Mouse (Mus musculus): ENCODE measurements around the gene Khdc1a. TPM values are rescaled to one million over a fixed set of nuclear protein-coding genes. Genes with fewer than 3 reads are reported as not detected.
"Not testable (repeated sequence)": the region's sequence is repeated elsewhere in the genome, so short reads cannot be mapped to it uniquely, and the experiment has no call there.

Gene Khdc1a
- polyA plus RNA-seq (2015; fragmentation: Nextera tagmentation; extraction: Ambion mirVana), result not detected in 2 replicates

DNA sequence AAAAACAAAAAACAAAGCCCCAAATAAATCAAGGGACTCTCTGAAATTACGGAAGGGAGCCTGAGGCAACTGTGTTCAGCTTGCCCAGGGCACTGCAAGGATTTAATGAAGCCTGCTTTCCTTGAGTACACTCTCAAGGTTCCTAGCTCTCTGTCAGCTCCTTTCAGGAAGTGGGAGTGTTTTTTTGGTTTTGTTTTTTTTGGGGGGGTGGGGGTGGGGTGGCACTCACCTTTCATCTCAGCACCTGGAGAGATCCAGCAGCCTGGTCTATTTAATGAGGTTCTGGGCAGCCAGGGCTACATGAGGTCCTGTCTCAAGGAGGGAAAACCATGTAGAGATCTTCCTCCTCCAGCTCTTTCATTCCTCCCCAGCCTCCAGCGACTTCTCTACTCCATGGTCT is at the start of gene Khdc1a:
Gene Khdc1a, plus strand, starts transcription at position 301 of the 400 bp plus-strand sequence.
- no peak within 1 kb of the TSS for H3K9ac ChIP-seq
- H3K27me3 ChIP-seq, result no peaks in the 10 kb centered on the region
- no peak for ATAC-seq (ENCODE audit: low FRiP score, low read depth)
- H3K27ac ChIP-seq (replicated peaks), result no peak within 1 kb of the TSS
- H3K36me3 ChIP-seq, result no peaks in the 10 kb centered on the region
- 89% methylated on average over 2 of the region's 2 CpGs for WGBS
- no peaks in the 10 kb centered on the region for H3K4me1 ChIP-seq (replicated peaks)
- no peak within 1 kb of the TSS for H3K4me3 ChIP-seq
- no peaks in the 10 kb centered on the region for H3K9me3 ChIP-seq
- H3K4me2 ChIP-seq, result no peak within 1 kb of the TSS

DNA sequence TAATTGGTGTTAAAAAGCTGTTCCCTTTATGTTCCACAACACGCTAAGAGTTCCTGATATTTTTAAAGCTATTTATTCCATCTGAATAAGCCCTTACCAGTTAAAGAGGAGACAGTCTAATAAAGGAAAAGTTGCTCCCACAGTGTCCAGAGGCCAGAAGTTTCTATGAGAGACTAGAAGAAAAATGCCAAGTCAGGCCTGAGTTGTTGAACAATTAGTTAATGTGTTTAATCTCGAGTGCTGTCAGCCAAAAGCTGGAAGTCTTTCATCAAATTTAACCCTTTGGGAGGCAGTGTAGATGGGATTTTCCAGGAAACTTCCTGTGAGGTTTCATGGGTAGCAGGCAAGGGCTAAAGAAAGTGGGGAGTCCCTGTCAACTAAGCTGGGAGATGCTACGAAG is 49.6 kb upstream of the Khdc1a start:
- Histone ChIP-seq H3K4me2 (no peak overlapping the region), H3K4me1 (replicated peaks) (no peaks in the 10 kb centered on the region), H3K27ac (replicated peaks) (no peak overlapping the region), H3K9me3 (no peaks in the 10 kb centered on the region), H3K9ac (no peak overlapping the region), H3K27me3 (no peaks in the 10 kb centered on the region), H3K36me3 (no peaks in the 10 kb centered on the region), H3K4me3 (no peak overlapping the region)
- ATAC-seq (ENCODE audit: low FRiP score, low read depth), result no peak
- 54% methylated on average over 3 of the region's 3 CpGs for WGBS

DNA sequence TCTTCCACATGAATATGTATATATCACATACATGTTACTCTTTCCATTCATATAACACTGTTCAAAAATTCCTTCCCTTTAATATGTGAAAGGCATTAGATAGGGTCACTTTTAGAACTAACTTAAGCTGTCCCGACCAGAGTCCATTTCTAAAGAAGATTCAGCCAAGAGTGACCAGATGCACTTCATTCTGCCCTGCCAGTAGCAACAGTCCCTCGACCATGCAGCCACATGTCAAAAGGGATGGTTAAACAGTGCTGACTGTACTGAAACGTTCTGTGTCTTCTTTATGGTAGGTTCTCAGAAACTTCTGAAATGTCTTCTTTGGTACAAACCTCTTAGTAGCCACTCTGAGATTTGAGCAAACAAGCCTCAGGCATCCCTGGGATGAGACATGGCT is 47.8 kb upstream of the Khdc1a start:
- no peaks in the 10 kb centered on the region for H3K36me3 ChIP-seq
- ATAC-seq (ENCODE audit: low FRiP score, low read depth), result no peak
- H3K4me1 ChIP-seq (replicated peaks), result no peaks in the 10 kb centered on the region
- H3K27me3 ChIP-seq, result no peaks in the 10 kb centered on the region
- WGBS, result 85% methylated on average over 3 of the region's 3 CpGs
- no peak overlapping the region for H3K4me2 ChIP-seq
- no peaks in the 10 kb centered on the region for H3K9me3 ChIP-seq
- no peak overlapping the region for H3K9ac ChIP-seq
- no peak overlapping the region for H3K4me3 ChIP-seq
- H3K27ac ChIP-seq (replicated peaks), result no peak overlapping the region

DNA sequence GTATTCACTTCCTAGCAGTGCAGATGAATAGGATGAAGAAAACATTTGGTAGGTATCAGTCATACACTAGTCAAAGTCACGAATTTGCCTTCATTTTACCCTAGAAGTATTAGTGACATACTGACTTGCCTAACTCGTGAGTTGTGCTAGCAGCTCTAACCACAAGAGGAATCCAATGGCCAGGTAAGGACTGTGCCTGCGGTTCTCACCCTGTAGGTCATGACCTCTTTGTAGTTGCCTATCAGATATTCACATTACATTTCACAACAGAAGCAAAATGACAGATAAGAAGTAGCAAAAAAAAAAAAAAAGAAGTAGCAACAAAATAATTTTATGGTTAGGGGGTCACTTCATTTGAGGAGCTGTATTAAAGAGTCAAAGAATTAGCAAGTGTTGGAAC is 45.3 kb upstream of the Khdc1a start:
- no peak overlapping the region for H3K27ac ChIP-seq (replicated peaks)
- 84% methylated on average over 3 of the region's 3 CpGs for WGBS
- H3K36me3 ChIP-seq, result no peaks in the 10 kb centered on the region
- no peaks in the 10 kb centered on the region for H3K9me3 ChIP-seq
- H3K4me1 ChIP-seq (replicated peaks), result no peaks in the 10 kb centered on the region
- no peaks in the 10 kb centered on the region for H3K27me3 ChIP-seq
- no peak overlapping the region for H3K4me3 ChIP-seq
- no peak overlapping the region for H3K4me2 ChIP-seq
- no peak overlapping the region for H3K9ac ChIP-seq
- ATAC-seq (ENCODE audit: low FRiP score, low read depth), result no peak

DNA sequence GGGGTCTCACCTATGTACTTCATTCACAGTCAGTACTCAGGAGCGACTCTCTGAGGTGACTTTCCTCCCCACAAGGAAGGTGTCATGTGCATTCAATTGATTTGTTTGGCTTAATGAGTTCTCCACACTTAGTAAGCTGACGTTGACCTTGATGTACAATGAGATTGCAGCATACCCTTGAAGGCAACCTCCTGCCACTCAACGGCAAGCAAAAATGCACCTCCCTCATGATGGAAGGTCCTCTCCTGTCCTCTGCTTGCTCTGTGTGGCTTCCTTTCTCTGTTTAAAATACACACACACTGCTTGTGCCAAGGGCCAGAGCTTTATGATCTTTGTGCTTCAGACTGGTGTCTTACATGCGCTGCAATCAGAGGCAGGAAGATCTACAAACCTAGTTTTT is 44.8 kb upstream of the Khdc1a start:
- Histone ChIP-seq H3K9me3 (no peaks in the 10 kb centered on the region), H3K9ac (no peak overlapping the region), H3K4me1 (replicated peaks) (no peaks in the 10 kb centered on the region), H3K27ac (replicated peaks) (no peak overlapping the region), H3K36me3 (no peaks in the 10 kb centered on the region), H3K4me2 (no peak overlapping the region), H3K4me3 (no peak overlapping the region), H3K27me3 (no peaks in the 10 kb centered on the region)
- 90% methylated on average over 4 of the region's 4 CpGs for WGBS
- no peak for ATAC-seq (ENCODE audit: low FRiP score, low read depth)

DNA sequence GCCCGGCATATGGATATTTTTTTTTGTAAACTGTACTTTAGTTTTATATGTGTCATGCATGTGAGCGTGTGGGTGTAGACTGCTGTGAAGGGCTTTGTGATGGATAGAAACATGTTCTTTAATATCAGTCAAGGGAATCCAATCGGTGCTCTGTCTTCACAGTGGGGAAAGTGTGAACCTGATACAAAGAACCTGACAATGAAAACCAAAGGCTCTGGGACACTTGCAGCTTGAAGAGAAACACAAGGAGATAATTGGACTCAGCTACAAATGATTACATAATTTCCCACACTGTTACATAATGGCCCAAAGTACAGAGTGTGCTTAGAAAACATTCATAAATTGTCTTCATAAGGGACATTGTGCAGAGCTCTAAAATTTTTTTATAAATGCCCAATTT is 44.0 kb upstream of the Khdc1a start:
- H3K36me3 ChIP-seq, result no peaks in the 10 kb centered on the region
- WGBS, result 90% methylated on average over 3 of the region's 3 CpGs
- no peak overlapping the region for H3K4me3 ChIP-seq
- ATAC-seq (ENCODE audit: low FRiP score, low read depth), result no peak
- no peak overlapping the region for H3K27ac ChIP-seq (replicated peaks)
- no peaks in the 10 kb centered on the region for H3K4me1 ChIP-seq (replicated peaks)
- H3K27me3 ChIP-seq, result no peaks in the 10 kb centered on the region
- no peak overlapping the region for H3K9ac ChIP-seq
- H3K9me3 ChIP-seq, result no peaks in the 10 kb centered on the region
- H3K4me2 ChIP-seq, result no peak overlapping the region

DNA sequence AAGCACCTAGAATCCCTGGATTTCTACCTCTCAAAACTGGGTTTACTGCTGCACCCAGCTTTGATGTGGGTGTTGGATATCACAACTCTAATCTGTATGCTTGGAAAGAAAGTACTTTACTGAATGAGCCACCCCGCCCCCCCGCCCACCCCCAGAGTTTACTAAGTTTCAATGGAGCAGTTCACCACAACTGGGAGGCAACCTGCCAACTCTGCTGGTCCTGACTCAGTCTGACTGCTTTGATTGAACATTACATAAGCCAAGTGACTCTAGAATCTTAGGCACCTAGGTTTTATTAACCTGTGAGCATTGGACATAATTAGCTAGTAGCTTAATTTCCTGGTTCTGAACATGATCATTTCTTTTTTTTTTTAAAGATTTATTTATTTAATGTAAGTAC is 35.1 kb upstream of the Khdc1a start:
- Histone ChIP-seq H3K4me1 (replicated peaks) (no peaks in the 10 kb centered on the region), H3K9me3 (no peaks in the 10 kb centered on the region), H3K4me3 (no peak overlapping the region), H3K4me2 (no peak overlapping the region), H3K27me3 (no peaks in the 10 kb centered on the region), H3K9ac (no peak overlapping the region), H3K36me3 (no peaks in the 10 kb centered on the region), H3K27ac (replicated peaks) (no peak overlapping the region)
- WGBS, result 98% methylated on average over 2 of the region's 2 CpGs
- no peak for ATAC-seq (ENCODE audit: low FRiP score, low read depth)

DNA sequence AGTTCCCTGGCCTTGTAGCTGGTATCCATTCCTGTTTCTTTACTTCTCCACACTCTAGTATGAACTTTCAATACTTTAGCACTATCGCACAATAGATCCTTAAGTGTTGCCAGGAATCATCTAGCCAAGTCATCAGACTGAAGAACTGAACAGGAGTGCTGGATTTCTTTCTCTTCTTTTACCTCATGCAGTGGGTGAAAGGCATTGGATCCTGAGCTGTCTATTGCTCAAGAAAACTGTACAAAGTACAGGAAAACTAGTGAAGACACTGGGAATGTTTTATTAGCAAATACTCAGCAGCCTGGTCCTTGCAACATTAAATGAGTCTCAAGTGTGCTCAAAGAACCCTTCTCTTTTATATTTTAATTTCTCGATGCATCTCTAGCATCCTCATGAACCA is 33.7 kb upstream of the Khdc1a start:
- Histone ChIP-seq H3K4me3 (no peak overlapping the region), H3K9me3 (no peaks in the 10 kb centered on the region), H3K27ac (replicated peaks) (no peak overlapping the region), H3K9ac (no peak overlapping the region), H3K4me2 (no peak overlapping the region), H3K4me1 (replicated peaks) (no peaks in the 10 kb centered on the region), H3K27me3 (no peaks in the 10 kb centered on the region), H3K36me3 (no peaks in the 10 kb centered on the region)
- 93% methylated on average over 2 of the region's 2 CpGs for WGBS
- no peak for ATAC-seq (ENCODE audit: low FRiP score, low read depth)

DNA sequence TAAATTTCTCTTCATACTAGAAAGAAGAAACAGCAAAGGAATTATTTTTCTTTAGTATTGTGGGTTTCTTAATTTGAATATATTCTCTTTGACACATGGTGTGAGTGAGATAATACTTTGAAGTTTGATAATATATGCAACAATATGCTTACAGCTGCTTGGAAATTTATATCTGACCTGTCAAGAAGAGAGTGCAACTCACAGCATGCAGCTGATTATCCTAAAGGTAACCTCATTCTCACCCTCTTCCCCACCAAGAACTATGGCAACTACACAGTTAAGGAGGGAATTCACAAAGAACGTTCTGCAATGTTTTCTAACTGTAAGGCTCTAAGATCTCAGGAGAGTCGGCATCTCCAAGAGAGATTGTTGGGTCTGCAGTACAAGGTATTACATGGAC is 33.1 kb upstream of the Khdc1a start:
- Histone ChIP-seq H3K4me2 (no peak overlapping the region), H3K4me1 (replicated peaks) (no peaks in the 10 kb centered on the region), H3K9me3 (no peaks in the 10 kb centered on the region), H3K9ac (no peak overlapping the region), H3K27ac (replicated peaks) (no peak overlapping the region), H3K27me3 (no peaks in the 10 kb centered on the region), H3K36me3 (no peaks in the 10 kb centered on the region), H3K4me3 (no peak overlapping the region)
- no peak for ATAC-seq (ENCODE audit: low FRiP score, low read depth)
- WGBS, result 87% methylated on average over 2 of the region's 2 CpGs

DNA sequence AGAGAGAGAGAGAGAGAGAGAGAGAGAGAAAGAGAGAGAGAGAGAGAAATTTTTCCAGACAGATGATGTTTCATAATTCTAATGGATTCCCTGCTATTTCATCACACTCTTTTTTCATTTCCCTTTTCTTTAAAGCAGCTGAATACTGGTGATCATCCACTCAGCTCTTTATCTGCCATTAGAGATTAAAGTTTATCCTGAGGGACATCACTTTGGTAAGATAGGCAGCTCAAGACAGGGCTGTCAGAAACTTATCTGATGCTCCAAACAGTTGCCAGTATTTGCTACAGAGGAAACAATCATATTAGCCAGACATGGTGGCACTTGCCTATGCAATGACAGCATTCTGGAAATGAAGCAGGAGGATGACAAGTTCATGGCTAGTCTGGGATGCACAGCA is 31.2 kb upstream of the Khdc1a start:
- no peak for ATAC-seq (ENCODE audit: low FRiP score, low read depth)
- H3K9me3 ChIP-seq, result no peaks in the 10 kb centered on the region
- H3K27me3 ChIP-seq, result no peaks in the 10 kb centered on the region
- H3K4me3 ChIP-seq, result no peak overlapping the region
- H3K36me3 ChIP-seq, result no peaks in the 10 kb centered on the region
- no peaks in the 10 kb centered on the region for H3K4me1 ChIP-seq (replicated peaks)
- H3K27ac ChIP-seq (replicated peaks), result no peak overlapping the region
- no peak overlapping the region for H3K9ac ChIP-seq
- H3K4me2 ChIP-seq, result no peak overlapping the region

DNA sequence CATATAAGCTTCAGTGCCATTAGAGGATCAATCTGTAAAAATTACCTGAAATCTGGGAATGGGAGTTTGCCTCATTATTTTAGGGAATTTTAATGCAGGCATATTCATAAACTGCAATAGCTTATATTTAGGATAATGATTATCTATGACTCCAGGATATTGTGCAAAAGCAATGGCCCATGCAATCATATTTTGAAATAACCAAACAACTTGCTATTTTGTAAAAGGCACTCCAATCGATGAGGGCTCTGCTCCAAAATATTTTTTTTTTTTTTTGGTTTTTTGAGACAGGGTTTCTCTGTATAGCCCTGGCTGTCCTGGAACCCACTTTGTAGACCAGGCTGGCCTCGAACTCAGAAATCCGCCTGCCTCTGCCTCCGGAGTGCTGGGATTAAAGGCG is 29.2 kb upstream of the Khdc1a start:
- H3K27me3 ChIP-seq; H3K9me3 ChIP-seq; H3K27ac ChIP-seq (replicated peaks); H3K4me2 ChIP-seq; H3K9ac ChIP-seq; ATAC-seq (ENCODE audit: low FRiP score, low read depth); H3K4me3 ChIP-seq; H3K4me1 ChIP-seq (replicated peaks); H3K36me3 ChIP-seq: not testable (repeated sequence)
- WGBS, result 98% methylated on average over 5 of the region's 5 CpGs

DNA sequence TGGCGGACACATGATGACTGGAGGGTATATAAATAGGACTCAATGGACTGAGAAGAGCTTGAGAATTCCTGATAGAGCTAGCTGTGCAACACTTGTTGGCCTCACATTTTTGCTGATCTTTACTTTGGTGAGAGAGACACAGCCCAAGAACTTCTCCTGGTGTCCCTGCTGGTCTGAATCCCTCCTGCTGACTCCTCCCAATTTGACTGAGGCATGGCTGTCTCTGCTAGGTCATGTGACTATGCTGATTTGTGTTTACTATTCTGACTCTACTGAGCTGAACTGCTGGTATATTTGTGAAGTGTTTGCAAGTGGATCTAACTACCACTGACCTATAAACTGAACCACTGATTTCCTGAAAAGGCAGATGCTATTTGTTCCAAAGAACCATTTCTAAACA is 27.8 kb upstream of the Khdc1a start:
- WGBS, result 89% methylated on average over 1 of the region's 1 CpGs
- no peak for ATAC-seq (ENCODE audit: low FRiP score, low read depth)
- H3K4me1 ChIP-seq (replicated peaks), result no peaks in the 10 kb centered on the region

DNA sequence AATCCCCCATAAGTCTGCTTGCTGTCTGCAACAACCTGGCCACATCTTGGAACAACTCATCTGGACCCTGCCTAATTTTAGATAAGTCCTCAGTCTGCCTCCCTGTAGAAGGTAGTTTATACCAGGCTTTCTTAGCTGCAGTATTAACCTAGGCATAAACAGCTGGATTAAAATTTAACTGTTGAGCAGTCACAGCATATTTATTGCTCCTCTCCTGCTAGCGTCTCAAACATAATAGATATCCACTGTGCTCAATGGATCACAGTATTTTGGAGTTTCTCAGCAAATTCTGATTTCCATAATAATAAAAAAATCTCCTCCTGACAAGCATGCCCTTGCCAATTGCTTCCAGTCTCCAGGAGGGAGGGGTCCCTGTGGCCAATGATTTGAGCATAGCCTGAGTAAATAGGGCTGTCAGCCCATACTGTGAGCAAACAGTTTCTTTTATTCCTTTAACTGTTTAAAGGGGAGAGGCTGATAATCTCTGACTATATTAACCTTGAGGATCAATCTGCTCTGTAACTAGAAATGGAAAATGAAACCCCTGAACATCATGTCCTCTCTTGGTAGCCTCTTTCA is 25.4 kb upstream of the Khdc1a start:
- Histone ChIP-seq H3K4me2 (no peak overlapping the region), H3K9me3 (no peaks in the 10 kb centered on the region), H3K36me3 (no peaks in the 10 kb centered on the region), H3K27ac (replicated peaks) (no peak overlapping the region), H3K27me3 (no peaks in the 10 kb centered on the region), H3K4me1 (replicated peaks) (no peaks in the 10 kb centered on the region), H3K9ac (no peak overlapping the region), H3K4me3 (no peak overlapping the region)
- WGBS, result 30% methylated on average over 1 of the region's 1 CpGs
- no peak for ATAC-seq (ENCODE audit: low FRiP score, low read depth)

More for the DNA sequence above, 27.8 kb upstream of the Khdc1a start:
- Histone ChIP-seq H3K27me3 (no peaks in the 10 kb centered on the region), H3K9me3 (no peaks in the 10 kb centered on the region), H3K4me2 (no peak overlapping the region), H3K4me3 (no peak overlapping the region), H3K36me3 (no peaks in the 10 kb centered on the region), H3K27ac (replicated peaks) (no peak overlapping the region), H3K9ac (no peak overlapping the region)

Measured in hindbrain, embryonic 15.5 days (tissue).